Mouse (Mus musculus): ENCODE measurements at regions not wholly inside any gene's neighbourhood (a gene's known extent, or its start where the extent isn't known, plus 50 kb on each side); places are given as distances from the start of the nearest gene placed in this dataset.
"Not testable (repeated sequence)": the region's sequence is repeated elsewhere in the genome, so short reads cannot be mapped to it uniquely, and the experiment has no call there.

- H3K4me2 ChIP-seq = no peak overlapping the region
- no peak overlapping the region for H3K27ac ChIP-seq
- H3K36me3 ChIP-seq = no peaks in the 10 kb centered on the region
- H3K9ac ChIP-seq = no peak overlapping the region
- H3K27me3 ChIP-seq = no peaks in the 10 kb centered on the region
- DNase-seq = no peak
- no peak for ATAC-seq (ENCODE audit: low read depth)
- WGBS (ENCODE audit: insufficient replicate concordance) = 66% methylated on average over 7 of the region's 7 CpGs
- no peaks in the 10 kb centered on the region for H3K4me1 ChIP-seq (replicated peaks)
- no peaks in the 10 kb centered on the region for H3K9me3 ChIP-seq (replicated peaks)
- no peak overlapping the region for H3K4me3 ChIP-seq (replicated peaks)
These were observed 262.2 kb upstream of the Sfrp2 start for GRCm38 (mm10) chr3:83503901-83504300.

GRCm38 (mm10) chr3:83516614-83517013 is 249.5 kb upstream of the Sfrp2 start:
- Histone ChIP-seq H3K4me1 (replicated peaks) (no peaks in the 10 kb centered on the region), H3K4me2 (no peak overlapping the region), H3K9me3 (replicated peaks) (no peaks in the 10 kb centered on the region), H3K27ac (no peak overlapping the region), H3K4me3 (replicated peaks) (no peak overlapping the region), H3K27me3 (no peaks in the 10 kb centered on the region), H3K36me3 (no peaks in the 10 kb centered on the region), H3K9ac (no peak overlapping the region)
- DNase-seq (no peak), ATAC-seq (ENCODE audit: low read depth) (no peak)
- WGBS (ENCODE audit: insufficient replicate concordance) = 47% methylated on average over 4 of the region's 4 CpGs

GRCm38 (mm10) chr3:83517914-83518635 is 248.0 kb upstream of the Sfrp2 start:
- H3K36me3 ChIP-seq = no peaks in the 10 kb centered on the region
- H3K4me3 ChIP-seq (replicated peaks) = no peak overlapping the region
- H3K27me3 ChIP-seq = no peaks in the 10 kb centered on the region
- no peak for DNase-seq
- H3K27ac ChIP-seq = no peak overlapping the region; the same call in 1 of the 2 replicates
- WGBS (ENCODE audit: insufficient replicate concordance) = 60% methylated on average over 6 of the region's 6 CpGs
- no peak for ATAC-seq (ENCODE audit: low read depth)
- no peak overlapping the region for H3K9ac ChIP-seq
- no peaks in the 10 kb centered on the region for H3K9me3 ChIP-seq (replicated peaks)
- H3K4me1 ChIP-seq (replicated peaks) = no peaks in the 10 kb centered on the region
- H3K4me2 ChIP-seq = no peak overlapping the region

- no peak overlapping the region for H3K4me2 ChIP-seq
- no peaks in the 10 kb centered on the region for H3K36me3 ChIP-seq
- H3K9me3 ChIP-seq (replicated peaks) = no peaks in the 10 kb centered on the region
- H3K4me3 ChIP-seq (replicated peaks) = no peak overlapping the region
- H3K27ac ChIP-seq = no peak overlapping the region
- WGBS (ENCODE audit: insufficient replicate concordance) = 57% methylated on average over 4 of the region's 4 CpGs
- DNase-seq = no peak
- no peaks in the 10 kb centered on the region for H3K4me1 ChIP-seq (replicated peaks)
- ATAC-seq (ENCODE audit: low read depth) = no peak
- H3K9ac ChIP-seq = no peak overlapping the region
- H3K27me3 ChIP-seq = no peaks in the 10 kb centered on the region
These were observed 235.8 kb upstream of the Sfrp2 start for GRCm38 (mm10) chr3:83530243-83530847.

- not testable (repeated sequence) for H3K4me1 ChIP-seq (replicated peaks); H3K4me3 ChIP-seq (replicated peaks); H3K9me3 ChIP-seq (replicated peaks); H3K27me3 ChIP-seq; H3K9ac ChIP-seq; H3K27ac ChIP-seq; ATAC-seq (ENCODE audit: low read depth); DNase-seq; H3K4me2 ChIP-seq; H3K36me3 ChIP-seq
- WGBS (ENCODE audit: insufficient replicate concordance) = 51% methylated on average over 5 of the region's 5 CpGs
These were observed 229.5 kb upstream of the Sfrp2 start for GRCm38 (mm10) chr3:83536624-83537023.

- ATAC-seq (ENCODE audit: low read depth) = no peak
- H3K4me3 ChIP-seq (replicated peaks) = no peak overlapping the region
- DNase-seq = no peak
- no peaks in the 10 kb centered on the region for H3K36me3 ChIP-seq
- no peak overlapping the region for H3K27ac ChIP-seq
- H3K9ac ChIP-seq = no peak overlapping the region
- H3K4me1 ChIP-seq (replicated peaks) = no peaks in the 10 kb centered on the region
- H3K4me2 ChIP-seq = no peak overlapping the region
- no peaks in the 10 kb centered on the region for H3K27me3 ChIP-seq
- no peaks in the 10 kb centered on the region for H3K9me3 ChIP-seq (replicated peaks)
- 75% methylated on average over 4 of the region's 4 CpGs for WGBS (ENCODE audit: insufficient replicate concordance)
These were observed 228.9 kb upstream of the Sfrp2 start for GRCm38 (mm10) chr3:83537231-83537630.

- WGBS (ENCODE audit: insufficient replicate concordance) = 76% methylated on average over 7 of the region's 7 CpGs
- no peak overlapping the region for H3K4me2 ChIP-seq
- no peak for DNase-seq
These were observed 228.4 kb upstream of the Sfrp2 start for GRCm38 (mm10) chr3:83537711-83538110.

GRCm38 (mm10) chr3:83538898-83539297 is 227.2 kb upstream of the Sfrp2 start:
- 52% methylated on average over 2 of the region's 2 CpGs for WGBS (ENCODE audit: insufficient replicate concordance)
- no peak overlapping the region for H3K4me3 ChIP-seq (replicated peaks)
- no peak overlapping the region for H3K27ac ChIP-seq
- no peak for DNase-seq
- no peaks in the 10 kb centered on the region for H3K9me3 ChIP-seq (replicated peaks)
- no peak for ATAC-seq (ENCODE audit: low read depth)
- H3K36me3 ChIP-seq = no peaks in the 10 kb centered on the region
- H3K27me3 ChIP-seq = no peaks in the 10 kb centered on the region
- H3K4me2 ChIP-seq = no peak overlapping the region
- no peaks in the 10 kb centered on the region for H3K4me1 ChIP-seq (replicated peaks)
- no peak overlapping the region for H3K9ac ChIP-seq

More at GRCm38 (mm10) chr3:83537711-83538110, 228.4 kb upstream of the Sfrp2 start:
- H3K4me3 ChIP-seq (replicated peaks) = no peak overlapping the region
- no peak overlapping the region for H3K9ac ChIP-seq
- H3K27me3 ChIP-seq = no peaks in the 10 kb centered on the region
- H3K27ac ChIP-seq = no peak overlapping the region
- H3K4me1 ChIP-seq (replicated peaks) = no peaks in the 10 kb centered on the region
- H3K9me3 ChIP-seq (replicated peaks) = no peaks in the 10 kb centered on the region
- no peaks in the 10 kb centered on the region for H3K36me3 ChIP-seq
- no peak for ATAC-seq (ENCODE audit: low read depth)

- WGBS (ENCODE audit: insufficient replicate concordance) = 66% methylated on average over 11 of the region's 11 CpGs
- no peak for ATAC-seq (ENCODE audit: low read depth)
These were observed 224.9 kb upstream of the Sfrp2 start for GRCm38 (mm10) chr3:83540997-83541932.

GRCm38 (mm10) chr3:83552516-83553139 is 213.5 kb upstream of the Sfrp2 start:
- no peak overlapping the region for H3K9ac ChIP-seq
- no peak overlapping the region for H3K4me3 ChIP-seq (replicated peaks)
- no peak overlapping the region for H3K27ac ChIP-seq
- no peaks in the 10 kb centered on the region for H3K27me3 ChIP-seq
- no peaks in the 10 kb centered on the region for H3K9me3 ChIP-seq (replicated peaks)
- no peak for ATAC-seq (ENCODE audit: low read depth)
- no peaks in the 10 kb centered on the region for H3K4me1 ChIP-seq (replicated peaks)
- WGBS (ENCODE audit: insufficient replicate concordance) = 74% methylated on average over 9 of the region's 9 CpGs
- H3K4me2 ChIP-seq = no peak overlapping the region
- no peak for DNase-seq
- no peaks in the 10 kb centered on the region for H3K36me3 ChIP-seq

More at GRCm38 (mm10) chr3:83540997-83541932, 224.9 kb upstream of the Sfrp2 start:
- DNase-seq = no peak
- Histone ChIP-seq H3K4me2 (no peak overlapping the region), H3K9me3 (replicated peaks) (no peaks in the 10 kb centered on the region), H3K27me3 (no peaks in the 10 kb centered on the region), H3K36me3 (no peaks in the 10 kb centered on the region), H3K4me1 (replicated peaks) (no peaks in the 10 kb centered on the region), H3K9ac (no peak overlapping the region), H3K27ac (no peak overlapping the region), H3K4me3 (replicated peaks) (no peak overlapping the region)

- no peak overlapping the region for H3K4me2 ChIP-seq
- no peaks in the 10 kb centered on the region for H3K27me3 ChIP-seq
- H3K9me3 ChIP-seq (replicated peaks) = no peaks in the 10 kb centered on the region
- no peaks in the 10 kb centered on the region for H3K36me3 ChIP-seq
- H3K4me1 ChIP-seq (replicated peaks) = no peaks in the 10 kb centered on the region
- WGBS (ENCODE audit: insufficient replicate concordance) = 69% methylated on average over 11 of the region's 11 CpGs
- DNase-seq (no peak), ATAC-seq (ENCODE audit: low read depth) (no peak)
- H3K27ac ChIP-seq = no peak overlapping the region
- H3K9ac ChIP-seq = no peak overlapping the region
- no peak overlapping the region for H3K4me3 ChIP-seq (replicated peaks)
These were observed 212.3 kb upstream of the Sfrp2 start for GRCm38 (mm10) chr3:83553858-83554257.

All from liver, embryonic 13.5 days (tissue).